In the genomic region with DNA sequence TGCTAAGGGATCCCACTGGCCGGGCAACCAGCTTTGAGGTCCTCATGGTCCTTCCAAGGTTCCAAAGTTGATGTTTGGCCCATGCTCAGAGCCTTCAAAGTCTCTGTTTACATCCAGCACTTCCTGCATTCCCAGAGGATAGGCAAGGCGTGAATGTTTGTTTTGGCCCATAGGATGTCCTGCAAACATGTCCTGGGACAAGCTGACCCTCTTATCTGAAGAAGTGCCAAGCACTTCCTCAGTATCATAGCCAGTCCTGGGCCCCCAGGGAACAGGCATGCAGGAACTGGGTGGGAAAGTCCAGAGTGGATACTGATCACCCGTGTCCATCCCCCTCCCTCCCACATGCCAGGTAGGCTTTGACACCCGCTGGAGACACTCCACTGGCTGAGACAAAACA, we compare ENCODE assay signal across 19 mouse cellular contexts. TPM values are rescaled to one million over a fixed set of nuclear protein-coding genes. Genes with fewer than 3 reads are reported as not detected.
A peak's percentile ranks its signal among the peaks of the same experiment; 100 is the strongest.
DNase-seq lines count a peak whose midpoint lies in the region; ATAC-seq lines count a peak whose summit lies in the region.
"Had no signal": no experiment of that assay in that cellular context is flagged by ENCODE, and none has a peak within 500 bp of the region (broad histone marks: within the 10 kb centered on the region; RNA-seq: fewer than 3 reads in every experiment).

No protein-coding gene starts in this region.

- no peak for ATAC-seq in liver, embryonic 13.5 days (ENCODE audit: low read depth)
- ATAC-seq in liver, embryonic 12.5 days = no peak
- peak; percentile 26; the same call in 1 of the 2 replicates for ATAC-seq in heart, embryonic 12.5 days (ENCODE audit: insufficient number of reproducible peaks, low FRiP score)
- ATAC-seq in granulocyte monocyte progenitor cell, adult 5-6 weeks (replicated peaks; ENCODE audit: poor library complexity, severe bottlenecking) = no peak
- no peak for ATAC-seq in hindbrain, embryonic 14.5 days (ENCODE audit: low FRiP score)
- ATAC-seq: forebrain, embryonic 14.5 days; intestine, embryonic 15.5 days had no signal

- H3K4me1 ChIP-seq in liver, embryonic 13.5 days (replicated peaks) = peaks cover 27% of the 10 kb centered on the region
- H3K4me1 ChIP-seq in liver, embryonic 12.5 days = peaks cover 23% of the 10 kb centered on the region
- H3K4me1 ChIP-seq in heart, embryonic 12.5 days (replicated peaks) = peaks cover 32% of the 10 kb centered on the region
- H3K4me1 ChIP-seq in hindbrain, embryonic 14.5 days (replicated peaks; ENCODE audit: control insufficient read depth, insufficient read depth, low read length) = 0 out of 2 replicates have a peak, but pooled peaks cover under 1% of the 10 kb centered on the region

- no peak for DNase-seq in liver, embryonic 13.5 days
- DNase-seq in heart, postnatal 10 days = peak; percentile 24 to 36
- DNase-seq in lung, postnatal 4 days = peak; percentile 50 to 62
- no peak for DNase-seq in hindbrain, embryonic 14.5 days (ENCODE audit: low spot score)
- DNase-seq: cerebellum, adult 11 months; right cerebral cortex, postnatal 14 days; thymus, adult 18-20 months had no signal

- 46% methylated on average over 4 of the region's 4 CpGs for WGBS in liver, embryonic 13.5 days (ENCODE audit: insufficient replicate concordance)
- 58% methylated on average over 4 of the region's 4 CpGs for WGBS in liver, embryonic 12.5 days (ENCODE audit: insufficient replicate concordance)
- 40% methylated on average over 4 of the region's 4 CpGs for WGBS in heart, embryonic 12.5 days
- WGBS in hindbrain, embryonic 14.5 days = 88% methylated on average over 4 of the region's 4 CpGs

- intact Hi-C loops in heart, postnatal 10 days (cut with DNase I) = loop anchor here (5.0 kb wide), 1 partner anchor 54 kb away; the partner anchor contains the start of gene Cnot6

- no peak overlapping the region for H3K9ac ChIP-seq in liver, embryonic 13.5 days
- H3K9ac ChIP-seq in liver, embryonic 12.5 days = no peak overlapping the region
- no peak overlapping the region for H3K9ac ChIP-seq in heart, embryonic 12.5 days
- H3K9ac ChIP-seq in hindbrain, embryonic 14.5 days = no peak overlapping the region
- H3K9ac ChIP-seq: intestine, embryonic 15.5 days; neural tube, embryonic 15.5 days had no signal

- H3K27ac ChIP-seq in liver, embryonic 13.5 days = peak overlapping the region; percentile 34; the same call in 1 of the 2 replicates
- H3K27ac ChIP-seq in liver, embryonic 12.5 days = no peak overlapping the region
- peak overlapping the region; percentile 78 for H3K27ac ChIP-seq in heart, embryonic 12.5 days (ENCODE audit: poor library complexity, severe bottlenecking)
- H3K27ac ChIP-seq in hindbrain, embryonic 14.5 days = no peak overlapping the region
- H3K27ac ChIP-seq: hindbrain, embryonic 10.5 days; intestine, embryonic 15.5 days; neural tube, embryonic 15.5 days had no signal

- no peak overlapping the region for H3K4me3 ChIP-seq in liver, embryonic 13.5 days (replicated peaks)
- H3K4me3 ChIP-seq in liver, embryonic 12.5 days = no peak overlapping the region
- H3K4me3 ChIP-seq in heart, embryonic 12.5 days = no peak overlapping the region
- H3K4me3 ChIP-seq in hindbrain, embryonic 14.5 days (replicated peaks; ENCODE audit: low read length) = no peak overlapping the region
- H3K4me3 ChIP-seq: hindbrain, embryonic 10.5 days; intestine, embryonic 15.5 days; neural tube, embryonic 15.5 days had no signal

- no peaks in the 10 kb centered on the region for H3K36me3 ChIP-seq in liver, embryonic 13.5 days
- H3K36me3 ChIP-seq in liver, embryonic 12.5 days = no peaks in the 10 kb centered on the region
- H3K36me3 ChIP-seq in heart, embryonic 12.5 days = no peaks in the 10 kb centered on the region
- H3K36me3 ChIP-seq in hindbrain, embryonic 14.5 days (replicated peaks; ENCODE audit: control insufficient read depth, insufficient read depth) = no peaks in the 10 kb centered on the region
- H3K36me3 ChIP-seq: hindbrain, embryonic 10.5 days; intestine, embryonic 15.5 days; neural tube, embryonic 15.5 days had no signal

- no peaks in the 10 kb centered on the region for H3K27me3 ChIP-seq in liver, embryonic 13.5 days
- peaks cover 5% of the 10 kb centered on the region; the same call in 1 of the 2 replicates for H3K27me3 ChIP-seq in liver, embryonic 12.5 days (replicated peaks)
- H3K27me3 ChIP-seq in heart, embryonic 12.5 days (replicated peaks) = no peaks in the 10 kb centered on the region
- H3K27me3 ChIP-seq in hindbrain, embryonic 14.5 days (ENCODE audit: control insufficient read depth, insufficient read depth, low read length) = no peaks in the 10 kb centered on the region
- H3K27me3 ChIP-seq: intestine, embryonic 15.5 days; neural tube, embryonic 15.5 days had no signal

- no peak overlapping the region for H3K4me2 ChIP-seq in liver, embryonic 13.5 days
- no peak overlapping the region for H3K4me2 ChIP-seq in liver, embryonic 12.5 days
- no peak overlapping the region for H3K4me2 ChIP-seq in heart, embryonic 12.5 days
- no peak overlapping the region for H3K4me2 ChIP-seq in hindbrain, embryonic 14.5 days (replicated peaks)
- H3K4me2 ChIP-seq: intestine, embryonic 15.5 days; neural tube, embryonic 15.5 days had no signal

- no peaks in the 10 kb centered on the region for H3K9me3 ChIP-seq in liver, embryonic 13.5 days (replicated peaks)
- H3K9me3 ChIP-seq in liver, embryonic 12.5 days (replicated peaks) = no peaks in the 10 kb centered on the region
- 0 out of 2 replicates have a peak, but pooled peaks cover 4% of the 10 kb centered on the region for H3K9me3 ChIP-seq in heart, embryonic 12.5 days (replicated peaks)
- no peaks in the 10 kb centered on the region for H3K9me3 ChIP-seq in hindbrain, embryonic 14.5 days (ENCODE audit: control insufficient read depth, low read length)
- H3K9me3 ChIP-seq: hindbrain, embryonic 10.5 days; intestine, embryonic 15.5 days; neural tube, embryonic 15.5 days had no signal

RNA-seq across cellular contexts. Expression of gene Scgb3a1, which starts 5.3 kb away (rescaled TPM):
- not detected in 2 replicates for polyA plus RNA-seq in liver, embryonic 13.5 days (2015; fragmentation: Nextera tagmentation; extraction: Ambion mirVana)
- not detected in 2 replicates for polyA plus RNA-seq in liver, embryonic 12.5 days (2016; fragmentation: Nextera tagmentation; extraction: Ambion mirVana)
- 0.40 TPM in 1 of 2 replicates, not detected in the other for polyA plus RNA-seq in heart, embryonic 12.5 days (2016; fragmentation: Nextera tagmentation; extraction: Ambion mirVana)
- 10 to 100 TPM in 1 of 2 experiments, not detected in 1; 15.7 TPM for total RNA-seq in heart, postnatal 10 days (2021)
- total RNA-seq in granulocyte monocyte progenitor cell, adult 5-6 weeks (2014; fragmentation: Nextera tagmentation) = 0.86 TPM in 1 of 2 replicates, not detected in the other
- not detected in 2 replicates for total RNA-seq in granulocyte monocyte progenitor cell, adult 5-6 weeks (2017)
- polyA plus RNA-seq in hindbrain, embryonic 14.5 days (2014; fragmentation: Nextera tagmentation; extraction: Ambion mirVana) = not detected in 2 replicates
- total RNA-seq: gastrocnemius, adult 8-10 months; left cerebral cortex, adult 18-20 months; megakaryocyte-erythroid progenitor cell, adult 5-6 weeks had no signal
- polyA plus RNA-seq: forebrain, embryonic 14.5 days; hindbrain, embryonic 10.5 days; intestine, embryonic 15.5 days; limb, embryonic 14.5 days; neural tube, embryonic 15.5 days had no signal

RNA-seq across cellular contexts. Expression of gene Flt4, which starts 49.0 kb away (rescaled TPM):
- polyA plus RNA-seq in liver, embryonic 13.5 days (2015; fragmentation: Nextera tagmentation; extraction: Ambion mirVana) = 2.4 and 2.7 TPM in 2 replicates
- 4.7 and 4.8 TPM in 2 replicates for polyA plus RNA-seq in liver, embryonic 12.5 days (2016; fragmentation: Nextera tagmentation; extraction: Ambion mirVana)
- polyA plus RNA-seq in heart, embryonic 12.5 days (2016; fragmentation: Nextera tagmentation; extraction: Ambion mirVana) = 8.3 and 8.6 TPM in 2 replicates
- 10 to 100 TPM; 14.5 to 14.9 TPM for total RNA-seq in heart, postnatal 10 days (2021)
- 0.32 TPM in 1 of 2 replicates, not detected in the other for total RNA-seq in granulocyte monocyte progenitor cell, adult 5-6 weeks (2014; fragmentation: Nextera tagmentation)
- 0.10 TPM in 1 of 2 replicates, not detected in the other for total RNA-seq in granulocyte monocyte progenitor cell, adult 5-6 weeks (2017)
- 2.2 and 2.8 TPM in 2 replicates for polyA plus RNA-seq in hindbrain, embryonic 14.5 days (2014; fragmentation: Nextera tagmentation; extraction: Ambion mirVana)
- total RNA-seq: megakaryocyte-erythroid progenitor cell, adult 5-6 weeks had no signal
- polyA plus RNA-seq: activated CD4-positive, CD25-positive, alpha-beta regulatory T cell, adult 4 months had no signal

RNA-seq across cellular contexts. Expression of gene Cnot6, which starts 54.5 kb away (rescaled TPM):
- polyA plus RNA-seq in liver, embryonic 13.5 days (2015; fragmentation: Nextera tagmentation; extraction: Ambion mirVana) = 24.4 and 30.4 TPM in 2 replicates
- 40.2 and 44.7 TPM in 2 replicates for polyA plus RNA-seq in liver, embryonic 12.5 days (2016; fragmentation: Nextera tagmentation; extraction: Ambion mirVana)
- polyA plus RNA-seq in heart, embryonic 12.5 days (2016; fragmentation: Nextera tagmentation; extraction: Ambion mirVana) = 61.5 and 65.9 TPM in 2 replicates
- 10 to 100 TPM; 49.2 to 56.2 TPM for total RNA-seq in heart, postnatal 10 days (2021)
- total RNA-seq in granulocyte monocyte progenitor cell, adult 5-6 weeks (2014; fragmentation: Nextera tagmentation) = 73.3 and 77.8 TPM in 2 replicates
- 42.2 and 52.8 TPM in 2 replicates for total RNA-seq in granulocyte monocyte progenitor cell, adult 5-6 weeks (2017)
- polyA plus RNA-seq in hindbrain, embryonic 14.5 days (2014; fragmentation: Nextera tagmentation; extraction: Ambion mirVana) = 40.1 and 42.1 TPM in 2 replicates

Comparison
In these comparisons a context has a peak if more than half of its experiments do, and no peak if none do; other contexts are left out.
1. H3K27ac ChIP-seq: peak in liver, embryonic 13.5 days (single experiment) and heart, embryonic 12.5 days (single experiment); none in liver, embryonic 12.5 days (single experiment) and hindbrain, embryonic 14.5 days (single experiment).
2. DNase-seq: peak in heart, postnatal 10 days (2 of 2) and lung, postnatal 4 days (2 of 2); none in liver, embryonic 13.5 days (single experiment) and hindbrain, embryonic 14.5 days (single experiment).